Mouse (Mus musculus) CH12.LX (cell line): ENCODE data around the gene Syt12. TPM values are rescaled to one million over a fixed set of nuclear protein-coding genes. Genes with fewer than 3 reads are reported as not detected.

Experiments
- DNase-seq: peaks from one replicate; pipeline ENCODE4 v3.0.0-alpha.2; 2013; ENCODE audit errors: extremely low read depth
- H3K27ac ChIP-seq: 2 replicates; pipeline ENCODE4 v1.5.1; 2012; ENCODE audit warnings: low read depth, mild to moderate bottlenecking, control low read depth, moderate library complexity; ENCODE audit not compliant: insufficient read depth
- H3K27me3 ChIP-seq: replicated peaks from 2 replicates; pipeline ENCODE3; 2012; ENCODE audit warnings: inconsistent platforms
- H3K36me3 ChIP-seq, 2 experiments: replicated peaks in 1 of 2; 2 replicates each; pipeline versions ENCODE3 to v1.6.1; 2012; ENCODE audit warnings: inconsistent platforms in 1 of 2, low read length in 1 of 2, mild to moderate bottlenecking in 1 of 2, mixed read lengths in 1 of 2, moderate library complexity in 1 of 2; ENCODE audit not compliant: control insufficient read depth in 1 of 2, insufficient read depth in 1 of 2
- H3K4me1 ChIP-seq, 2 experiments: 2 replicates each; pipeline ENCODE4 v1.6.1; 2012; ENCODE audit warnings: inconsistent platforms in 1 of 2, moderate library complexity in 1 of 2; ENCODE audit not compliant: insufficient read depth in 2 of 2, control insufficient read depth in 1 of 2
- H3K4me2 ChIP-seq: 2 replicates; pipeline ENCODE4 v1.6.1; 2012; ENCODE audit warnings: low read depth, mild to moderate bottlenecking, control low read depth; ENCODE audit not compliant: poor library complexity, insufficient read depth, severe bottlenecking
- H3K4me3 ChIP-seq, 3 experiments: fragments of 150-350 bp in 1 of 3; sonication (generic) in 1 of 3; replicated peaks in 1 of 3; 2 replicates each; pipeline versions ENCODE3 to v1.5.1; 2011 to 2012; ENCODE audit warnings: low read depth in 2 of 3, low read length in 2 of 3, mild to moderate bottlenecking in 2 of 3, moderate library complexity in 2 of 3, control low read depth in 1 of 3, improper control_type of control experiment in 1 of 3, inconsistent platforms in 1 of 3, mixed read lengths in 1 of 3; ENCODE audit not compliant: poor library complexity in 1 of 3
- H3K79me2 ChIP-seq: replicated peaks from 2 replicates; pipeline ENCODE4 v1.6.1; 2012; ENCODE audit warnings: mild to moderate bottlenecking, moderate library complexity; ENCODE audit not compliant: control insufficient read depth, poor library complexity, insufficient read depth, severe bottlenecking; ENCODE audit errors: extremely low read depth
- H3K9ac ChIP-seq: 2 replicates; pipeline ENCODE4 v1.6.1; 2012; ENCODE audit warnings: low read depth, mild to moderate bottlenecking, control low read depth, moderate library complexity; ENCODE audit not compliant: insufficient read depth
- H3K9me3 ChIP-seq: replicated peaks from 2 replicates; pipeline ENCODE3; 2012; ENCODE audit warnings: low read length, inconsistent platforms, mixed read lengths
- BHLHE40 ChIP-seq: IDR thresholded peaks from 2 replicates; pipeline ENCODE4 v1.6.1; 2011; ENCODE audit warnings: mild to moderate bottlenecking, low read depth, low read length, improper control_type of control experiment
- CHD1 ChIP-seq: IDR thresholded peaks from 2 replicates; pipeline ENCODE4 v1.6.1; 2012; ENCODE audit warnings: low read depth, low read length, improper control_type of control experiment, inconsistent platforms
- CHD2 ChIP-seq: IDR thresholded peaks from 2 replicates; pipeline ENCODE4 v1.6.1; 2011; ENCODE audit warnings: low read length, improper control_type of control experiment
- ELF1 ChIP-seq: IDR thresholded peaks from 2 replicates; pipeline ENCODE4 v1.6.1; 2014; ENCODE audit warnings: low read depth, mild to moderate bottlenecking, inconsistent platforms, low read length, improper control_type of control experiment
- EP300 ChIP-seq: IDR thresholded peaks from 2 replicates; pipeline ENCODE4 v1.6.1; 2011; ENCODE audit warnings: low read length, improper control_type of control experiment
- GABPA ChIP-seq: IDR thresholded peaks from 2 replicates; pipeline ENCODE4 v1.6.1; 2012; ENCODE audit warnings: low read depth, low read length, improper control_type of control experiment, inconsistent platforms; ENCODE audit not compliant: insufficient replicate concordance
- IRF4 ChIP-seq: IDR thresholded peaks from 2 replicates; pipeline ENCODE4 v1.6.1; 2014; ENCODE audit warnings: low read depth, mild to moderate bottlenecking, inconsistent platforms, low read length, improper control_type of control experiment
- JUND ChIP-seq: conservative IDR thresholded peaks from 2 replicates; pipeline ENCODE4 v1.6.1; 2011; ENCODE audit warnings: low read depth, low read length, improper control_type of control experiment
- MAFK ChIP-seq: IDR thresholded peaks from 2 replicates; pipeline ENCODE4 v1.6.1; 2011; ENCODE audit warnings: low read length, improper control_type of control experiment; ENCODE audit not compliant: insufficient replicate concordance
- MEF2A ChIP-seq: IDR thresholded peaks from 2 replicates; pipeline ENCODE4 v1.6.1; 2014; ENCODE audit warnings: low read depth, mild to moderate bottlenecking, inconsistent platforms, low read length, improper control_type of control experiment, borderline replicate concordance
- MXI1 ChIP-seq: IDR thresholded peaks from 2 replicates; pipeline ENCODE4 v1.6.1; 2011; ENCODE audit warnings: mild to moderate bottlenecking, low read depth, low read length, improper control_type of control experiment
- MYC ChIP-seq: IDR thresholded peaks from 2 replicates; pipeline ENCODE4 v1.6.1; 2011; ENCODE audit warnings: low read depth, mild to moderate bottlenecking, improper control_type of control experiment, low read length
- NELFE ChIP-seq: IDR thresholded peaks from 2 replicates; pipeline ENCODE4 v1.6.1; 2011; ENCODE audit warnings: low read depth, low read length, improper control_type of control experiment
- NRF1 ChIP-seq: IDR thresholded peaks from 2 replicates; pipeline ENCODE4 v1.6.1; 2014; ENCODE audit warnings: low read depth, mild to moderate bottlenecking, inconsistent platforms, low read length, improper control_type of control experiment, moderate library complexity
- PAX5 ChIP-seq: IDR thresholded peaks from 2 replicates; pipeline ENCODE4 v1.6.1; 2012; ENCODE audit warnings: low read length, inconsistent platforms, mixed read lengths
- POLR2A ChIP-seq: IDR thresholded peaks from 2 replicates; pipeline ENCODE4 v1.6.1; 2011; ENCODE audit warnings: low read depth, mild to moderate bottlenecking, improper control_type of control experiment, low read length
- RCOR1 ChIP-seq: conservative IDR thresholded peaks from 2 replicates; pipeline ENCODE4 v1.6.1; 2012; ENCODE audit warnings: low read depth, mild to moderate bottlenecking, inconsistent platforms, low read length, improper control_type of control experiment
- SIN3A ChIP-seq: IDR thresholded peaks from 2 replicates; pipeline ENCODE4 v1.6.1; 2012; ENCODE audit warnings: low read length, improper control_type of control experiment, inconsistent platforms
- SMC3 ChIP-seq: IDR thresholded peaks from 2 replicates; pipeline ENCODE4 v1.6.1; 2011; ENCODE audit warnings: low read depth, low read length, improper control_type of control experiment
- TBP ChIP-seq: conservative IDR thresholded peaks from 2 replicates; pipeline ENCODE4 v1.6.1; 2011; ENCODE audit warnings: low read depth, low read length, improper control_type of control experiment
- TCF12 ChIP-seq: IDR thresholded peaks from 2 replicates; pipeline ENCODE4 v1.6.1; 2014; ENCODE audit warnings: low read depth, mild to moderate bottlenecking, inconsistent platforms, low read length, improper control_type of control experiment
- USF1 ChIP-seq: IDR thresholded peaks from 2 replicates; pipeline ENCODE4 v1.6.1; 2014; ENCODE audit warnings: low read depth, mild to moderate bottlenecking, inconsistent platforms, low read length, improper control_type of control experiment
- dilution Hi-C: fragments of 300-500 bp; cut with MboI; formaldehyde crosslinking; loops from 2 replicates; pipeline ENCODE4 v1.14.3; 2020; ENCODE audit warnings: low sequenced_read_pairs; ENCODE audit not compliant: extremely low pct_unique_long_range_greater_than_20kb, extremely low pct_ligation_motif_present
- in situ Hi-C: fragments of 300-500 bp; cut with MboI; formaldehyde crosslinking; loops from 3 replicates; pipeline ENCODE4 v1.14.3; 2019; ENCODE audit warnings: low sequenced_read_pairs, low pct_ligation_motif_present, low pct_unique_long_range_greater_than_20kb, mixed read lengths
- polyA plus RNA-seq: library from polyadenylated mRNA; unstranded; fragments of >175 nt; gene quantifications from 2 replicates; pipeline ENCODE4 v1.2.1, GENCODE M21; 2012; ENCODE audit warnings: low read depth; ENCODE audit not compliant: insufficient read length
- total RNA-seq, 2 experiments: library from RNA; depleted of rRNA; stranded (reverse); fragments of 300-350 nt in 1 of 2; fragments of >200 nt in 1 of 2; gene quantifications; 2 replicates each; pipeline ENCODE4 v1.2.3; 2012 to 2014

Gene Syt12
- total and polyA plus RNA-seq, 3 experiments = 0.17 to 0.50 TPM; not detected in 1

- no peaks in the 10 kb centered on the region for H3K36me3 ChIP-seq
- TF ChIP-seq TCF12 (no peak), MXI1 (no peak), SIN3A (no peak), JUND (no peak), POLR2A (no peak), MEF2A (no peak)
- H3K4me3 ChIP-seq = no peak overlapping the region
- H3K79me2 ChIP-seq = no peaks in the 10 kb centered on the region
- dilution Hi-C loops (no loop called here), in situ Hi-C loops (no loop called here)
- no peak for DNase-seq
- H3K27me3 ChIP-seq = peaks cover 2% of the 10 kb centered on the region
- H3K9ac ChIP-seq = no peak overlapping the region
- no peak overlapping the region for H3K27ac ChIP-seq
- H3K4me1 ChIP-seq = peaks cover 0 to 12% of the 10 kb centered on the region in 2 experiments; a peak in 2 of 4 replicates
- no peak overlapping the region for H3K4me2 ChIP-seq
- H3K9me3 ChIP-seq = no peaks in the 10 kb centered on the region
These were observed 25.5 kb upstream of the Syt12 start for GRCm38 (mm10) chr19:4502701-4503100.

GRCm38 (mm10) chr19:4498062-4498933 is 21.1 kb upstream of the Syt12 start, which contains the start of gene 2010003K11Rik:
Gene 2010003K11Rik (minus strand): TSS chr19:4498583.
- Histone ChIP-seq H3K4me1 (peaks cover 0 to 15% of the 10 kb centered on the region in 2 experiments; a peak in 2 of 4 replicates), H3K4me2 (no peak within 1 kb of the TSS), H3K36me3 (no peaks in the 10 kb centered on the region), H3K27me3 (peaks cover 2% of the 10 kb centered on the region), H3K79me2 (no peaks in the 10 kb centered on the region), H3K27ac (no peak within 1 kb of the TSS), H3K9me3 (no peaks in the 10 kb centered on the region), H3K9ac (no peak within 1 kb of the TSS), H3K4me3 (no peak within 1 kb of the TSS)
- dilution Hi-C loops (no loop called here), in situ Hi-C loops (loop anchor here (5.0 to 25.0 kb wide), 4 partner anchors 127 to 489 kb away; partner anchors contain the start of genes Ctsf, Npas4 and Rce1)
- DNase-seq = no peak
- TF ChIP-seq BHLHE40 = no peak
- TF ChIP-seq IRF4 = no peak
- TF ChIP-seq SMC3 = no peak
- TF ChIP-seq MAFK = no peak
- no peak for TF ChIP-seq RCOR1
- no peak for TF ChIP-seq SIN3A
- TF ChIP-seq ELF1 = no peak
- TF ChIP-seq NELFE = no peak
- no peak for TF ChIP-seq PAX5
- no peak for TF ChIP-seq CHD1
- no peak for TF ChIP-seq JUND
- no peak for TF ChIP-seq GABPA
- no peak for TF ChIP-seq MEF2A
- no peak for TF ChIP-seq USF1
- no peak for TF ChIP-seq EP300
- no peak for TF ChIP-seq NRF1
- no peak for TF ChIP-seq CHD2
- TF ChIP-seq TBP = no peak
- TF ChIP-seq MYC = no peak
